Mouse (Mus musculus) testis, adult 2 months (tissue): Measurements from ENCODE around the gene Cxadr.

Experiments
- CTCF ChIP-seq: fragments of 200-500 bp; IDR thresholded peaks from 2 replicates; pipeline ENCODE4 v1.5.1; 2012; ENCODE audit warnings: low read depth, mild to moderate bottlenecking, inconsistent platforms, low read length, moderate library complexity; ENCODE audit not compliant: control insufficient read depth, insufficient read depth, insufficient replicate concordance
- POLR2A ChIP-seq: fragments of 200-500 bp; IDR thresholded peaks from 2 replicates; pipeline ENCODE4 v1.6.1; 2012; ENCODE audit warnings: low read depth, mild to moderate bottlenecking, inconsistent platforms, low read length, moderate library complexity; ENCODE audit not compliant: control insufficient read depth

DNA sequence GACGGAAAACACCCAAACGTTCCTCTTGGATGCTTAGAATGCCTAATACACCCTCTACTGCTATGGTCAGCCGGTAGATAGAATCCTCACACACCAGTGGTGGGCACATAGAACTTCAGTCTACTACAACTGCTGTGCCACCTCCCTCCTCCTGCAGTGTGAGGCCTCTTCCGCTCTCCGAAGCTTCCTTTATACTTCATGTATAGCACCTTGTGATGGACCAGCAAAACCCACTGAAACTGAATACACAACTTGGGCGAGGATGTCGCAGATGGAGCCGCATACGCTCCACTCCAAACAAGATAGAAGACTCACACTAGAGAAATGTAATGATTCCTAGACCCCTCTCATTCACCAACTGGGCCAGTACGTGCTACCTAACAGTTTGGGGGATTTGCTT lies 73.9 kb downstream of the Cxadr start:
- no peak for TF ChIP-seq CTCF
- TF ChIP-seq POLR2A = no peak
